Mouse (Mus musculus) heart, adult 9 months (tissue): Measurements from ENCODE around the gene Nup37.

Experiments used
- DNase-seq, 2 experiments: peaks; one replicate each; pipeline ENCODE4 v3.0.0; 2022; ENCODE audit warnings: low spot score in 2 of 2

The Nup37 gene

DNA sequence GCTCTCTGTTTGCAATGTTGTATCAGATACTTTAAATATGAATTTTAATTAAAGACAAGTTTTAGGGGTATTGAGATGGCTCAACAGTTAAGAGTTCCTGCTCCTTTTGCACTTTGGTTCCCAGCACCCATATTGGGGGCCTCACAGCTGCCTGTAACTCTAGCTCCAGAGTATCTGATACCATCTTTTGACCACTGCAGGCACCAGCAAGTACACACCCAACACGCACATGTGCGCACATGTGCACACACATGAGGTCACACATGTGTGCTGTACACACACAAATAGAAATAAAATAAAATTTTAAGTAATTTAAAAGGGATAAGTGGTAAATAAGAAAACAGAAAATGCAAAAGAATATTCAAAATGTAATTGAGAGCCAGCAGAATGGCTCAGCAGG lies 81.2 kb downstream of the Nup37 start:
- no peak for DNase-seq
